Mouse (Mus musculus) heart, adult 18-20 months (tissue): ENCODE data around the gene Ubtd2. TPM values are rescaled to one million over a fixed set of nuclear protein-coding genes. Genes with fewer than 3 reads are reported as not detected.

Source experiments
- DNase-seq, 2 experiments: peaks; one replicate each; pipeline ENCODE4 v3.0.0; 2021 to 2022; ENCODE audit warnings: mixed read lengths in 1 of 2
- long read RNA-seq, 2 experiments: library from polyadenylated mRNA; stranded (forward); transcript quantifications; one replicate each; pipeline ENCODE4 v2.0.0; 2021
- total RNA-seq, 2 experiments: library from RNA; stranded (reverse); gene quantifications; 2 replicates each; pipeline ENCODE4 v1.2.3; 2021

The Ubtd2 gene
- 1 to 10 TPM; 3.4 to 4.2 TPM for total RNA-seq
- long read RNA-seq, experiment 1, partial matches to known transcripts = 0 of 1 reads
- long read RNA-seq, experiment 1, other reads (novel, unspliced or antisense) = 0 of 1 reads
- long read RNA-seq, experiment 2 = 0 reads

DNA sequence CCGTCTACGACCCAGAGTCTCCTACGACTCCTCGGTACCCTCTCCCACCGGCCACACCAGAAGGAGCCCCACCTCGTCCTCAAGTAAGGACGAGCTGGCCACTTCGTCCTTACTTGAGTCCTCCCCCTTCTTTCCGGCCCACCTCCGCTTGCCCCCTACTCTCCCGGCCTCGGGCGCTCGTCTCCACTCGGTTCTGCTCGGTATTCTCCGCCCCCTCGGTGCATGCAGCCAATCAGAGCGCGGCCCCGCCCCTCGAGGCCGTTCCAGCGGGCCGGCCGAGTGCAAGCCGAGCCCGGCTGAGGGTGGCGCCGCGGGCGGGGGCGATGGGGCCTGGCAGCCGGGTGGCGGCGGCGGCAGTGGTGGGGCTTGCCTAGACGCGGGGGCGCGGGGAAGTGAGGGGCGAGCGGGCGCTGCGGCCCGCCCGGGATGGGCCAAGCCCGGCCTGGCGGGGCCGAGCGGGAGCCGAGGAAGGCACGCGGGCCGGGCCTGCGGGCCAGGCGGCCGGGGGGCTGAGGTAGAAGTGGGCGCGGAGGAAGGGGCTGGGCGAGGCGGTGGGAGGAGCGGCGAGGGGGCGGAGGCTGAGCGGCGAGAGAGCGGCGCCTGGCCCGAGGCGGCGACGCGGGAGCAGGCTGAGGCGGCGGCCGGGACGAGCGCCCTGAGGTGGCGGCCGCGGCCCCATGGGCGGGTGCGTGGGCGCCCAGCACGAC, at the start of gene Ubtd2:
Gene Ubtd2 (plus strand): TSS at position 571 of the 707 bp plus-strand sequence.
- DNase-seq = peak; percentile 98 to 99

DNA sequence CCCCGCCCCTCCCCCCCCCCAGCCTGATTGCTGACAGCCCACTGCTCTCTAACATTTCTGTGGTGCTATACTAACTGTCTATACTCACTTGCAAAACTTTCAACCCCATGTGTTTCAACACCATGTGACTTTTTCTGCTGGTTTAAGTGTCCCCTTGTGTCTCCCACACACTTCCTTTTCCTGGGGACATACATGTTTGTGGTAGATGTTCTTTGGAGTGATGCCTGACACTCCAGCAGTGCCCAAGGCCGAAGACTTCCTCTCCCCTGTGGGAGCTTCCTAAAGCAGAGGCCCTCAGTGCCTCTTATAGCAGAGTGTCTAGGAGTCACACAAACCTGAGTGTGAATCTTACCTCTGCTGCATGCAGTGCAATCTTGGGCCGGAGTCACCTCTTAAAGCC, 47.3 kb upstream of the Ubtd2 start:
- peak in 1 of 2 experiments; percentile 36 for DNase-seq

DNA sequence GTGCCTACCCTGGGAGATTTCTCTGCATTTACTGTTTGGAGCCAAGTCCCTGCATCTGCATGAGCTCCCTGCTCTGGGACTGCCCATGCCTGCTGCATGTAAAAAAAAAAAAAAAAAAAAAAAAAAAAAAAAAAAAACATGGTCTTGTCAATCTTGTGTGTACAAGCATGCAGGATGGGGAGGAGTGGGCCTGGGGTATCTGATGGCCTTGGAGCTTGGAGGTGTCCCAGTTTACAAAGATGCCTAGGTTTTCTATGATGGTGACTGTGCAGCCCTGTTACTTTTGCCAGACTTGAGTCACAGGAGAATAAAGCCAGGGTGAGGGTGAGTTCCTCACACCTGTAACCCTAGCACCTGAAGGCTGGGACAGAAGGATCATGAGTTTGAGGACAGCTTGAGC, 46.1 kb upstream of the Ubtd2 start:
- no peak for DNase-seq

GRCm38 (mm10) chr11:32409823-32410562, 45.2 kb upstream of the Ubtd2 start:
- DNase-seq = no peak

DNA sequence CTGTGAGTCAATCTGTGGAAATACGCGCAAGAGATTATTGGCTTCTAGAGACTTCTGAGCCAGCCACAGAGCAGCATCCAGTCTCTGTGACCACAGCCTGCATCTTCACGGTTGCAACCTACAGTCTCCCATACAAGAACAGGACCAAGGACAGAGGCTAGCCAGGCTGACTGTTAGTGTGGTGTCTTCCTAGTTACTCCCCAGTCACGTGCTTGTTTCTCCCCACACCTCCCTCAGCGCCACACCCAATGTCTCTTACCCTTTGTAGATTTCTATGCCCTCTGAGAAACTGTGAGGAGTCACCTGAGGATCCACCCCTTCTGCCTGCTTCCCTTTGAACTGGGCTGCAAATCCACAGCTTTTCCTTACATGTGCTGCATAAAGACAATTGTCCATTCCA, 35.2 kb upstream of the Ubtd2 start:
- DNase-seq = no peak

DNA sequence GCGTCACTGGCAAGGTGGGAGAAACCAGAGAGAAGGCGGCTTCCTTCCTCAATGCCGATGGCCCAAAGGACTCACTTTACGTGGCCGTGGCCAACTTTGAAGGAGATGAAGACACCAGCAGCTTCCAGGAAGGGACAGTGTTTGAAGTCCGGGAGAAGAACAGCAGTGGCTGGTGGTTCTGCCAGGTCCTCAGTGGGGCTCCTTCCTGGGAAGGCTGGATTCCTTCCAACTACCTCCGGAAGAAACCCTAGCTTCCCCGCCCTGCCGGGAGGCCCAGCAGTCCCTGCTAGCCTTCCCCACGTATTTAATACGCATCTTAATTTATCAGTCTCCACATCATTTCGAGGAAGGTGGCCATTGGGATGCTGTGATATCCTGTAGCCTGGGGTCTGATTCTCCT, 31.9 kb upstream of the Ubtd2 start:
- DNase-seq = no peak

DNA sequence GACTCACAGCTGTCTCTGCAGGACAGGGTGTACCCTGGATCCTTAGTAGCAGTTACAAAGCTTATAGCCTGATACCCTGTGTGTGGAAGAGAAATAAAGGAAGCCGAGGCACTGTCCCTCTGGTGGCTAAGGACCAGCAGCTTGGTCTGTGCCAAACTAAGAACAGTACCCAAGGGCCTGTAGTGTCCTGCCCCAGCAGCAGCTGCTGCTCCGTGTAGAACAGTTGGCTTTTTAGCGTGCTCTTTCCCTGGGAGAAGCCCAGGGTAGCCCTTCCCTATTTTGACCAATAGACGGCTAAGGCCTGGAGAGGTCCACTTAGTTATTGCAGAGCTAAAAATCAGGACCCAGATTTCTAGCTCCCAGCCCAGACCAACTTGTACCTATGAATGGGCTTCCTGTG, 30.6 kb upstream of the Ubtd2 start:
- no peak for DNase-seq

GRCm38 (mm10) chr11:32425043-32425658, 30.0 kb upstream of the Ubtd2 start:
- DNase-seq = no peak

GRCm38 (mm10) chr11:32427537-32427936, 27.6 kb upstream of the Ubtd2 start:
- DNase-seq = no peak

DNA sequence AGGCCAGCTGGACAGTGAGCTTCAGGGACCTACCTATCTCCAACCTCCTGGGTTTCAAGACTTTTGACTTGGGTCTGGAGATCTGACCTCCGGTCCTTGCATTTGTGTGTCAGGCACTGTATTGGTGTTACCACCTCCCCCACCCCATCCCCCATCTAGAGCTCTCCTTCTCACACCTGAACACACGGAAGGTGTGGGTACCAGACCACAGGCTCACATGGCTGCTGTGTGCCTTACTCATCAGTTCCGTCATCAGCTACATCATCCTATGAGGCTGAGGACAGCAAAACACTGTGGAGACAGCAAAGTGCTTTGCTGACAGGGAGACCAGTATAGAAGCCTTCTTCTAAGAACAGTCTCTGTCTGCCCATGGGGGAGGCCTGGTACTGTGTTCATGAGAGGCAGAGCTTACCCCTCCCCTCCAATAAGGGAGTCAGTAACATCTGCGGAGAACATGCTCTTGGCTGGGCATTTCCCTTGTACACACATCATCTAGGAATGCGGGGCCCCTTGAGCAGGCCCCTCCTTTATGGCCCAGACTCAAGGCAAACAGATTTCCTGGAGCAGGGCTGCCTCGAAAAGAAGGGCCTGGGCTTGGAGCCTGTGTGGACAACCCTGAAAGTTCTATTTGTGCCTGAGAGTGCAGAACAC, 19.6 kb upstream of the Ubtd2 start:
- peak; percentile 76 to 86 for DNase-seq

- no peak for DNase-seq
These were observed 12.6 kb upstream of the Ubtd2 start for GRCm38 (mm10) chr11:32442576-32442975.

- no peak for DNase-seq
These were observed 10.9 kb upstream of the Ubtd2 start for GRCm38 (mm10) chr11:32444266-32444665.

- no peak for DNase-seq
These were observed 10.0 kb upstream of the Ubtd2 start for GRCm38 (mm10) chr11:32445135-32445534.

DNA sequence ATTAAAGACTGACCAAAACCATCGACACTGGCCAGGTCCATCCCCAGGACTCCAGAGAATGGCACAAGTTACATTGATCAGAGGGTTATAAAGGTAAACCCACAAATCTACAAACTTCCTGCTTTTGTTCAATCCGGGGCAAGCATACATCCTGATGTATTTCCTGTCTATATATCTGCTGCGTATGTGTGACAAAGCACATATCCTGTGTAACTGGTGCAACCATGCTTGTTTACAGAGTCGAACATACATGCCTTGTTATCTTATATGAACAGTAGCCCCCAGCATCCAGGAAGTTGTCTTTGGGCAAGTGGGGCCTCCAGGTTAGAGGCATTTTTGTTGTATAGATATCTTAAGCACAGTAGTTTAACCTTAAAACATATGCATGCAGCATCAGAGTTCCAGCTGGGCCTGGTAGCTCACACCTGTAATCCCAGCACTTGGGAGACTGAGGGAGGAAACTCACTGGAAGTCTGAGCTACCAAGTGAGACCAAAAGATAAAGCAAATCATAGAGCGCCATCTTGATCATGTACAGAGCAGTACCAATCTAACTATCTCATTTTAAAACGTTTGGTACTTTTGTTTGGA, 9.4 kb upstream of the Ubtd2 start:
- DNase-seq = no peak

GRCm38 (mm10) chr11:32450216-32450615, 5.0 kb upstream of the Ubtd2 start:
- peak; percentile 69 to 79 for DNase-seq

- DNase-seq = no peak
These were observed 3.9 kb upstream of the Ubtd2 start for GRCm38 (mm10) chr11:32451306-32451705.

DNA sequence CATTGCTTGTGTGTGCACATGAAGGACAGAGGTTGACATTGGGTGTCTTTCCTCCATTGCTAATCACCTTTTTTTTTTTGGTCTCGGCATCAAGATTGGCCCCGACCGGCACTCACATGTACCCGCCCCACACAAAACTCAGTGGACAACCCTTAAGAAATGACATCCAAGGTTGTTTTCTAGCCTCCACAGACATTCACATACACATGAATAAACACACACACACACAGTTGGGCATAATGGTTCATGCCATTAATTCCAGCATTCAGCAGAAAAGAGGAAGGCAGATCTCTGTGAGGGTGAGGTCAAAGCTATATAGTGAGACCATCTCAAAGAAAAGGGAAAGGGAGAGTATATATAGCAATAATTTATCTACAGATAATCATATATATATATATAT, 2.4 kb upstream of the Ubtd2 start:
- no peak for DNase-seq

DNA sequence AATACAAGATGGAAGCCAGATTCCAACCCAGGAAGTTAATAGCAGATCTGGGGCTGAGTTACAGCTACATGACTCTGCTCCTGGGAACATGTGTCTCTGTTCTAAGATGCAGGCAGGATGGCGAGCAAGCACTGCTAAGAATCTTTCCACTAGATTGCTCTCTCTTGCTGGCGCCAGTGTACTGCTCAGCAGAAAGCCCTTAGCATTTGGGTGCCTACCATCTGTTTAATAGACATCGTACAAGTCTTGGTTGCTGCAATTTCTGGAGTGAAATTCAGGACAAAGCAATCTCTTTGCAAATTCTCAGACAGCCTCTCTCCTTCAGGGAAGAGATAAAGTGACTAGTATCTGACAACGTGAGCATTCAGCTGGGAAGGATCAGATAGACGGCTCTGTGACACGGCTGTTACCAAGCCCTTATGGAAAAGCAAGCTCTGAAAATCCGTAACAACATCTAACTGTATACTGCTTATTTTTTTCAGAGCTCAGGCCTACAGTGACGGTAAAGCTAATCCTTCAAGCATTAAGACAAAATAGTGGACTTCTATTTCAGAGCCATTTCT, 1.7 kb upstream of the Ubtd2 start:
- peak in 1 of 2 experiments; percentile 2 for DNase-seq

GRCm38 (mm10) chr11:32454231-32454799, 855 bp upstream of the Ubtd2 start:
- DNase-seq = peak in 1 of 2 experiments; percentile 33

DNA sequence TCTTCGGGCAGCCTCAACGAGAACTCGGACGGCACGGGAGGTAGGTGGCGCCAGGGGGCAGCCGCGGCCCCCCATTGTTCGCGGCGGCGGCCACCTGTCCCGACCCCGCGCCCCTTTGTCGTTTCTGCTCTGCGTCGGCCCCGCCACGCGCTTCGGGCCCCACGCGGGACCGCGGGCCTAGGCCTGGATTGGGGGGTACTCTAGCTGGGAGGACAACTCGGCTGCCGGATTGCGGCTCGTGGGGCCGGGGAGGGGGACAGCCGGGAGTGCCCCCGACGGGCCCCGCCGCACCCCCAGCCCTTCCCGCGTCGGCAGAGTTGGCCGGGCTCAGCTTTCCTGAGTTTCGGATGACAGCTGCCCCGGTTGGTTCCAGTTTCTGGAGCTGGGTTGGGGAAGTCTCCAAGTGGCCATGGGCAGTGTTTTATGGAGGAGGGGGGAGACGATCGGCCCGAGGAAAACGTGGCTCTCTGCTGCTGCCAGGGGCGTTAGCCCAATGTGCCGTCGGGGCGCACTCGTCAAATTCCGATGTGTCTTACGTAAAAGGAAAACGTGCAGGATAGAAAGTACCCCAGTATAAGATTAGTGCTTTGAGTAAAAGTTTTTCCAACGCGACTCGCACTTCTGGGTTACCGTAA, 454 bp downstream of the Ubtd2 start:
- DNase-seq = peak; percentile 52 to 63

- DNase-seq = no peak
These were observed 1.2 kb downstream of the Ubtd2 start for GRCm38 (mm10) chr11:32456356-32456755.
